7 mouse cellular contexts compared by ENCODE assay signal in the genomic region with DNA sequence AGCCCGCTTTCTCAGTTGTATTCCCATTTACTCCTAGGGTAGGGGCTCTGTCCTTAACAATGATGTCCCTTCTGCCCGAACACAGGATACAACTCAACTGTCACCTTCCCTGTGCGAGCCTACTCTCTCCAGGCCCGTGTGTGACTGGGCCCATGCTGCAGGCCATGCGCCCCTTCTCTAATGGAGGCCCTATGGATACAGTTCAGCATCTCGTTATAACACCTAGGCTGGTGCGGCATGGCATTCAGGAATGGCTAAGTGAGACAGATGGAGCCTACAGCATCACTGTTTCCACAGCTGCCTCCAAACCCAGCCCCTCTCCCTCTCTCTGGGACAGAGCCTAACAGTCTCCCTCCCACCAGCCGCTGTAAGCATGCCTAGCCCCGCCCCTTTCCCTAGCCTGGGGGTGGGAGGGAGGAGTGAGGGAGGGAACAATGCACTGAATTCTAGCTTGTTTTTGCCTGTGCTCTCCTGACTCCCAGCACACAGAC. TPM values are rescaled to one million over a fixed set of nuclear protein-coding genes. Genes with fewer than 3 reads are reported as not detected.
A peak's percentile ranks its signal among the peaks of the same experiment; 100 is the strongest.
DNase-seq lines count a peak whose midpoint lies in the region; ATAC-seq and TF ChIP-seq lines count a peak whose summit lies in the region.

No protein-coding gene starts in this region.

- peak overlapping the region; percentile 71 for H3K27ac ChIP-seq in hindbrain, postnatal 0 days
- peak overlapping the region; percentile 59; the same call in 1 of the 2 replicates for H3K27ac ChIP-seq in limb, embryonic 11.5 days (replicated peaks; ENCODE audit: low read depth, low read length)

- peaks cover 42% of the 10 kb centered on the region for H3K4me1 ChIP-seq in G1E (ENCODE audit: insufficient read depth, low read depth, low read length)
- H3K4me1 ChIP-seq in hindbrain, postnatal 0 days (ENCODE audit: insufficient read depth, low read length) = no peaks in the 10 kb centered on the region
- H3K4me1 ChIP-seq in limb, embryonic 11.5 days (ENCODE audit: control insufficient read depth, insufficient read depth, low read length) = 0 out of 2 replicates have a peak, but pooled peaks cover 4% of the 10 kb centered on the region

- ATAC-seq in G1E (ENCODE audit: extremely low read depth, insufficient number of reproducible peaks, low FRiP score, poor library complexity, severe bottlenecking) = peak; percentile 66
- ATAC-seq in hindbrain, postnatal 0 days = peak; percentile 76
- peak; percentile 88 for ATAC-seq in limb, embryonic 11.5 days (ENCODE audit: insufficient number of reproducible peaks, low FRiP score, low TSS enrichment, low read depth)

- no peaks in the 10 kb centered on the region for H3K9me3 ChIP-seq in G1E (replicated peaks)
- H3K9me3 ChIP-seq in hindbrain, postnatal 0 days (ENCODE audit: low read length) = no peaks in the 10 kb centered on the region
- H3K9me3 ChIP-seq in limb, embryonic 11.5 days (ENCODE audit: control insufficient read depth, low read length) = no peaks in the 10 kb centered on the region

- peak; percentile 40 for DNase-seq in G1E (ENCODE audit: low spot score)
- peak; percentile 65 to 82 for DNase-seq in adrenal gland, postnatal 36 days
- DNase-seq in gastrocnemius, postnatal 10 days = peak; percentile 62
- DNase-seq in hindbrain, postnatal 0 days (ENCODE audit: low spot score) = peak; percentile 72
- DNase-seq in limb, embryonic 11.5 days (ENCODE audit: low spot score) = peak; percentile 86
- peak; percentile 56 for DNase-seq in naive thymus-derived CD4-positive, alpha-beta T cell, adult 2 months (ENCODE audit: low read depth)
- DNase-seq in yolk sac, embryonic 10.5 days (ENCODE audit: low spot score) = peak; percentile 71

- WGBS in hindbrain, postnatal 0 days = 40% methylated on average over 9 of the region's 9 CpGs
- 45% methylated on average over 9 of the region's 9 CpGs for WGBS in limb, embryonic 11.5 days

- no peak overlapping the region for H3K9ac ChIP-seq in hindbrain, postnatal 0 days (replicated peaks; ENCODE audit: low read length)
- H3K9ac ChIP-seq in limb, embryonic 11.5 days (ENCODE audit: low read length) = peak overlapping the region; percentile 37; the same call in 1 of the 2 replicates

- no peak for TF ChIP-seq CTCF in G1E (IDR thresholded peaks at IDR 0.05; ENCODE audit: low read depth, low read length)
- TF ChIP-seq CTCF in hindbrain, postnatal 0 days (IDR thresholded peaks at IDR 0.05; ENCODE audit: low read depth) = no peak

- peak overlapping the region; percentile 10; the same call in 1 of the 2 replicates for H3K4me3 ChIP-seq in G1E (ENCODE audit: low read depth, low read length)
- H3K4me3 ChIP-seq in hindbrain, postnatal 0 days (ENCODE audit: low read length) = no peak overlapping the region
- H3K4me3 ChIP-seq in limb, embryonic 11.5 days (ENCODE audit: low read depth, low read length) = no peak overlapping the region

- H3K36me3 ChIP-seq in G1E (replicated peaks) = peaks cover 61% of the 10 kb centered on the region
- peaks cover 21% of the 10 kb centered on the region for H3K36me3 ChIP-seq in hindbrain, postnatal 0 days (ENCODE audit: insufficient read depth, low read length)
- H3K36me3 ChIP-seq in limb, embryonic 11.5 days (ENCODE audit: control insufficient read depth, insufficient read depth, low read length) = peaks cover 16% of the 10 kb centered on the region

- peaks cover 2% of the 10 kb centered on the region; the same call in 1 of the 2 replicates for H3K27me3 ChIP-seq in G1E (ENCODE audit: insufficient read depth, low read length)
- H3K27me3 ChIP-seq in hindbrain, postnatal 0 days (ENCODE audit: insufficient read depth, low read length) = no peaks in the 10 kb centered on the region
- H3K27me3 ChIP-seq in limb, embryonic 11.5 days (ENCODE audit: control insufficient read depth, insufficient read depth, low read length) = no peaks in the 10 kb centered on the region

- no peak overlapping the region for H3K4me2 ChIP-seq in hindbrain, postnatal 0 days (ENCODE audit: low read depth, low read length)
- H3K4me2 ChIP-seq in limb, embryonic 11.5 days (ENCODE audit: low read depth, severe bottlenecking) = no peak overlapping the region; the same call in 1 of the 2 replicates

RNA-seq across cellular contexts. Expression of a gene that starts 12.0 kb away (rescaled TPM):
- total RNA-seq in G1E (2014; fragmentation: Nextera tagmentation) (13.2 and 14.4 TPM in 2 replicates), G1E (2017) (31.1 and 35.0 TPM in 2 replicates)
- 17.7 and 19.0 TPM in 2 replicates for polyA plus RNA-seq in G1E (2012)
- total RNA-seq in adrenal gland, postnatal 36 days (2021) = 10 to 100 TPM; 16.1 to 17.2 TPM
- 1 to 10 TPM; 5.4 to 6.8 TPM for total RNA-seq in gastrocnemius, postnatal 10 days (2021)
- 20.3 and 23.9 TPM in 2 replicates for total RNA-seq in hindbrain, postnatal 0 days (2014; rRNA removed)
- polyA plus RNA-seq in hindbrain, postnatal 0 days (2015; fragmentation: Nextera tagmentation; extraction: Ambion mirVana) = 29.2 and 35.7 TPM in 2 replicates
- polyA plus RNA-seq in limb, embryonic 11.5 days (2014; fragmentation: Nextera tagmentation; extraction: Ambion mirVana) = 36.1 and 41.3 TPM in 2 replicates

RNA-seq across cellular contexts. Expression of a gene that starts 15.8 kb away (rescaled TPM):
- total RNA-seq in G1E (2014; fragmentation: Nextera tagmentation) (1.5 and 1.6 TPM in 2 replicates), G1E (2017) (1.4 and 2.6 TPM in 2 replicates)
- 0.93 and 1.1 TPM in 2 replicates for polyA plus RNA-seq in G1E (2012)
- total RNA-seq in adrenal gland, postnatal 36 days (2021) = 1 to 10 TPM; 2.6 to 3.3 TPM
- 1 to 10 TPM; 2.1 to 2.4 TPM for total RNA-seq in gastrocnemius, postnatal 10 days (2021)
- 6.5 and 13.4 TPM in 2 replicates for total RNA-seq in hindbrain, postnatal 0 days (2014; rRNA removed)
- polyA plus RNA-seq in hindbrain, postnatal 0 days (2015; fragmentation: Nextera tagmentation; extraction: Ambion mirVana) = 10.6 and 12.9 TPM in 2 replicates
- polyA plus RNA-seq in limb, embryonic 11.5 days (2014; fragmentation: Nextera tagmentation; extraction: Ambion mirVana) = 8.1 TPM in 2 replicates

RNA-seq across cellular contexts. Expression of a gene that starts 28.3 kb away (rescaled TPM):
- total RNA-seq in G1E (2014; fragmentation: Nextera tagmentation) (4.6 and 5.3 TPM in 2 replicates), G1E (2017) (1.7 and 1.8 TPM in 2 replicates)
- polyA plus RNA-seq in G1E (2012) = 4.4 and 4.7 TPM in 2 replicates
- total RNA-seq in adrenal gland, postnatal 36 days (2021) = 1 to 10 TPM; 4.7 to 6.2 TPM
- total RNA-seq in gastrocnemius, postnatal 10 days (2021) = 1 to 10 TPM; 2.3 to 2.5 TPM
- 19.9 and 22.2 TPM in 2 replicates for total RNA-seq in hindbrain, postnatal 0 days (2014; rRNA removed)
- 2.2 and 2.5 TPM in 2 replicates for polyA plus RNA-seq in hindbrain, postnatal 0 days (2015; fragmentation: Nextera tagmentation; extraction: Ambion mirVana)
- 5.4 and 5.5 TPM in 2 replicates for polyA plus RNA-seq in limb, embryonic 11.5 days (2014; fragmentation: Nextera tagmentation; extraction: Ambion mirVana)

RNA-seq across cellular contexts. Expression of a gene that starts 58.5 kb away (rescaled TPM):
- 177 and 221 TPM in 2 replicates for total RNA-seq in G1E (2014; fragmentation: Nextera tagmentation)
- total RNA-seq in G1E (2017) = 395 and 472 TPM in 2 replicates
- 6.3 and 7.7 TPM in 2 replicates for polyA plus RNA-seq in G1E (2012)
- 100 to 1,000 TPM; 100 to 116 TPM for total RNA-seq in adrenal gland, postnatal 36 days (2021)
- total RNA-seq in gastrocnemius, postnatal 10 days (2021) = 10 to 100 TPM; 50.6 to 55.3 TPM
- total RNA-seq in hindbrain, postnatal 0 days (2014; rRNA removed) = 46.6 and 48.1 TPM in 2 replicates
- polyA plus RNA-seq in hindbrain, postnatal 0 days (2015; fragmentation: Nextera tagmentation; extraction: Ambion mirVana) = 140 and 144 TPM in 2 replicates
- 189 and 191 TPM in 2 replicates for polyA plus RNA-seq in limb, embryonic 11.5 days (2014; fragmentation: Nextera tagmentation; extraction: Ambion mirVana)
